ENCODE assay signal across 20 mouse cellular contexts in genomic region chr13:107813562-107814161, GRCm38 (mm10).
DNase-seq lines count a peak whose midpoint lies in the region; ATAC-seq lines count a peak whose summit lies in the region.
"Had no signal": no experiment of that assay in that cellular context is flagged by ENCODE, and none has a peak within 500 bp of the region (broad histone marks: within the 10 kb centered on the region; RNA-seq: fewer than 3 reads in every experiment).

No protein-coding gene starts in this region.

- ATAC-seq in forebrain, embryonic 12.5 days (ENCODE audit: low FRiP score), result peak; percentile 28; the same call in 1 of the 2 replicates
- no peak for ATAC-seq in hindbrain, embryonic 14.5 days (ENCODE audit: low FRiP score)
- ATAC-seq: inflammation-experienced regulatory T-cells, adult 6 months had no signal

- H3K27ac ChIP-seq in heart, embryonic 10.5 days, result no peak overlapping the region
- H3K27ac ChIP-seq in forebrain, embryonic 12.5 days, result peak overlapping the region; percentile 16; the same call in 1 of the 2 replicates
- H3K27ac ChIP-seq in hindbrain, embryonic 14.5 days, result 0 out of 2 replicates have a peak overlapping the region, but pooled peaks have one; percentile 11
- H3K27ac ChIP-seq: heart, adult 2 months; kidney, embryonic 15.5 days; left cerebral cortex, adult 2 months; limb, embryonic 12.5 days; liver, embryonic 14.5 days had no signal

- intact Hi-C loops in gastrocnemius, postnatal 36 days (cut with DNase I), result no loop called here

- peak overlapping the region; percentile 15; the same call in 1 of the 2 replicates for H3K4me2 ChIP-seq in forebrain, embryonic 12.5 days
- 0 out of 2 replicates have a peak overlapping the region, but pooled peaks have one; percentile 7 for H3K4me2 ChIP-seq in hindbrain, embryonic 14.5 days (replicated peaks)
- H3K4me2 ChIP-seq: kidney, embryonic 15.5 days; limb, embryonic 12.5 days had no signal

- H3K9ac ChIP-seq in forebrain, embryonic 12.5 days, result no peak overlapping the region
- no peak overlapping the region for H3K9ac ChIP-seq in hindbrain, embryonic 14.5 days
- H3K9ac ChIP-seq: kidney, embryonic 15.5 days; limb, embryonic 12.5 days; liver, embryonic 14.5 days had no signal

- no peaks in the 10 kb centered on the region for H3K9me3 ChIP-seq in heart, embryonic 10.5 days
- H3K9me3 ChIP-seq in forebrain, embryonic 12.5 days, result no peaks in the 10 kb centered on the region
- H3K9me3 ChIP-seq in hindbrain, embryonic 14.5 days (ENCODE audit: control insufficient read depth, low read length), result no peaks in the 10 kb centered on the region
- H3K9me3 ChIP-seq: kidney, embryonic 15.5 days; limb, embryonic 12.5 days had no signal

- no peaks in the 10 kb centered on the region for H3K36me3 ChIP-seq in heart, embryonic 10.5 days
- no peaks in the 10 kb centered on the region for H3K36me3 ChIP-seq in forebrain, embryonic 12.5 days (replicated peaks)
- no peaks in the 10 kb centered on the region for H3K36me3 ChIP-seq in hindbrain, embryonic 14.5 days (replicated peaks; ENCODE audit: control insufficient read depth, insufficient read depth)
- H3K36me3 ChIP-seq: kidney, embryonic 15.5 days; limb, embryonic 12.5 days had no signal

- DNase-seq in heart, embryonic 10.5 days (ENCODE audit: low spot score), result peak; percentile 24
- no peak for DNase-seq in heart, postnatal 4 days
- DNase-seq in 3T3-L1 (ENCODE audit: low read depth, low spot score), result peak; percentile 78
- DNase-seq in hindbrain, embryonic 14.5 days (ENCODE audit: low spot score), result no peak
- DNase-seq in kidney, adult 8-10 months, result no peak
- no peak for DNase-seq in heart, adult 18-20 months
- no peak for DNase-seq in gastrocnemius, postnatal 36 days
- DNase-seq: adrenal gland, adult 2 months; cerebellum, postnatal 10 days; embryo, embryonic 11 days; heart, adult 2 months; lung, postnatal 14 days; right cerebral cortex, postnatal 14 days; thymus, postnatal 4 days had no signal

- WGBS in heart, embryonic 10.5 days, result 69% methylated on average over 9 of the region's 9 CpGs
- 13% methylated on average over 9 of the region's 9 CpGs for WGBS in forebrain, embryonic 12.5 days
- WGBS in hindbrain, embryonic 14.5 days, result 18% methylated on average over 9 of the region's 9 CpGs

- no peak overlapping the region for H3K4me3 ChIP-seq in heart, embryonic 10.5 days
- H3K4me3 ChIP-seq in forebrain, embryonic 12.5 days (replicated peaks), result no peak overlapping the region
- no peak overlapping the region for H3K4me3 ChIP-seq in hindbrain, embryonic 14.5 days (replicated peaks; ENCODE audit: low read length)
- H3K4me3 ChIP-seq: heart, adult 2 months; kidney, embryonic 15.5 days; left cerebral cortex, adult 2 months; limb, embryonic 12.5 days had no signal

- H3K4me1 ChIP-seq in heart, embryonic 10.5 days, result peaks cover 12% of the 10 kb centered on the region; the same call in 1 of the 2 replicates
- H3K4me1 ChIP-seq in forebrain, embryonic 12.5 days, result peaks cover 49% of the 10 kb centered on the region
- H3K4me1 ChIP-seq in hindbrain, embryonic 14.5 days (replicated peaks; ENCODE audit: control insufficient read depth, insufficient read depth, low read length), result peaks cover 39% of the 10 kb centered on the region

- H3K27me3 ChIP-seq in heart, embryonic 10.5 days (ENCODE audit: insufficient read depth, poor library complexity, severe bottlenecking), result no peaks in the 10 kb centered on the region
- H3K27me3 ChIP-seq in forebrain, embryonic 12.5 days, result no peaks in the 10 kb centered on the region
- no peaks in the 10 kb centered on the region for H3K27me3 ChIP-seq in hindbrain, embryonic 14.5 days (ENCODE audit: control insufficient read depth, insufficient read depth, low read length)
- H3K27me3 ChIP-seq: kidney, embryonic 15.5 days; limb, embryonic 12.5 days had no signal

Comparison
In these comparisons a context has a peak if more than half of its experiments do, and no peak if none do; other contexts are left out.
1. DNase-seq: peak in heart, embryonic 10.5 days (single experiment) and 3T3-L1 (single experiment); none in heart, postnatal 4 days (single experiment), hindbrain, embryonic 14.5 days (single experiment), kidney, adult 8-10 months (0 of 2), heart, adult 18-20 months (0 of 2) and gastrocnemius, postnatal 36 days (0 of 2).